Mouse (Mus musculus) ovary, postnatal 36 days (tissue): ENCODE measurements around the gene Abcg4.
A peak's percentile ranks its signal among the peaks of the same experiment; 100 is the strongest.
"Not testable (repeated sequence)": the region's sequence is repeated elsewhere in the genome, so short reads cannot be mapped to it uniquely, and the experiment has no call there.

Source experiments
- DNase-seq: peaks from one replicate; pipeline ENCODE4 v3.0.0; 2022; ENCODE audit warnings: low spot score, mixed read lengths

Abcg4 gene

DNA sequence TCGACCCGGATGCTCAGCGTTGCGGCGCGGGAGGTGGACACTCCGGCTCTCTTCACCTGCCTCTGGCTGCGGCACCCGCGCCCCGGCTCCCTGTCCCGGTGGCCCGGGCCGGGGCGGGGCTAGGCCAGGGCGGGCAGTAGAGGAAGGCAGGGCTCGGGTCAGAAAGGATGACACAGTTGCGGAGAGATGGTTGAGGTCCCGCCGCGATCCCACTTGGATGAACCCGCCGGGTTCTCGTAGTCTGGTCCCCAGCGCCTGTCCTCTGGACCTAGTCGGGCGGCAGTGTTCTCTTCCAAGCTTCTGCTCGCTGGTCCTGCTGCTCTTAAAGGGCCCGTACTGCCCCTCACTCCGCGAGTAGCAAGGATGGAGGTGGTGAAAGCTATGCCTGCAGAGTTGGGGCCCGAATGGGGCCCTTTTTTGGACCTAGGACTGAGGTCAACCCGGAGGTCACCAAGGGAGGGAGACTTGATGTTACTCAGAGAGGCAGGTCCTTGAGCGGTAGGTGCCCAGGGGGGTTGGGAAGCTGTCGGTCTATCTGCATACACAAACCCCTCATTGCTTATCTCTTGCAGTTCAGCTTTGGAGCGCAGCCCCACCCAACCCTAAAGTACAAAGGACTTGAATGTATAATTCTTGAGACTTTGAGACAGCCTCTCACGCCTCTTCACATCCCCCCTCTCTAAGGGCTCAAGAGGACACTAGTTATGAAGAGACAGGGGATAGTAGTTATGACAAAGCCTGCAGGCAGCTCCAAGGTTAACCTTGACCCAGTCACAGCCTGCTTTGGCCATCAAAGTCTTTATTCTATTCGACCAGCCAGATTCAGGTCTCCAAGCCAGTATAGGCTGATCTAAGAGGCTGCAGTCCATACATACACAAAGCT is at the start of gene Abcg4:
Abcg4 (minus strand) TSS at position 540 of the 883 bp plus-strand sequence.
- peak; percentile 41 for DNase-seq

DNA sequence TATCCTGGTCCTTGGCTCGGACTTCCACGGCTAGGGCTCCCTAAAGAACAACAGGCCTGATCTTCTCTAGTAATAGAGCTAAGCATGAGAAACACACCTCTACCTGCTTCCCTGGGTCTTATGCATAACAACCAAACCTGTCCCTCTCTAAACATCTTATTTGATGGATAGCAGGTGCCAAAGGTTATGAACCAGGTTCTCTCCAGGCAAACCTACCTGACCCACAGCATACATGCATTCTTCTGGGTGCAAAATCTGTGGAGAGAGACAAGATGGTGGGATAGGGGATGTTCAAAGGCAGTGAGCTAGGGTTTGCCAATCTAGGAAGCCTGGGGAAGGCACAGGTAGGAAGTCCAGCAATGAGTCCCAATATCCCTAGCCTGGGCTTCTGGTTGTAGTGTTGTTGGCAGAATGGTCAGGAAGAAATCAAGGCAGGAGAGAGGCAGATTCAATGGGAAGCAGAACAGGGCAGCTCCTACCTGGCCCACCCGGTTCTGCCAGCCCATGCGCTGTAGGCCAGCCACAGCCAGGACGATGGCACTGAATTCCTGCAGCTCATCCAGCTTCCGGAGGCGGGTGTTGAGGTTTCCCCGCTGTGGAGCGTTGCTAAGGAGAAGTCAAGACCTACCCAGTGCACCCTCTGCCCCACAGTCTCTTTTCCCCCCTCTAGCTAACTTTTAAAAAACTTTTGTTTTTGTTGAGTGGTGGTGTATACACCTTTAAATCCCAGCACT is 49.2 kb upstream of the Abcg4 start:
- no peak for DNase-seq

DNA sequence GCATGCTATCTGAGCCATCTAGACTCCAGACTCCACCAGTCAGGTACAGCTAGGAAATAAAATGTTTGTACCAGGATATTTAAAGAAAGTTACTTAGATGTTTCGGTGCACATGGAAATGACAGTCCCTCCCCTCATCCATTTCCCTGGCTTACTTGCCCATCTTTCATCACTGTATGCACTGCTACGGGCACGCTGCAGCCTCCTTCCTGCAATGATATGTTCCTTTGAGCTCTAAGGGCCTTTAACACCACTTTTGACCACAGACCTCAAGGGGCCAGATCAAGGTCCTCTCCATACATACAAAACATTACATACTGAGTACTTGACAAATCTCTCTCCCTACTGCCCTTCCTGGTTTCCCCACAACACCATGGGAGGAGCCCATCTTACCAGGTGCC is 48.5 kb upstream of the Abcg4 start:
- no peak for DNase-seq

DNA sequence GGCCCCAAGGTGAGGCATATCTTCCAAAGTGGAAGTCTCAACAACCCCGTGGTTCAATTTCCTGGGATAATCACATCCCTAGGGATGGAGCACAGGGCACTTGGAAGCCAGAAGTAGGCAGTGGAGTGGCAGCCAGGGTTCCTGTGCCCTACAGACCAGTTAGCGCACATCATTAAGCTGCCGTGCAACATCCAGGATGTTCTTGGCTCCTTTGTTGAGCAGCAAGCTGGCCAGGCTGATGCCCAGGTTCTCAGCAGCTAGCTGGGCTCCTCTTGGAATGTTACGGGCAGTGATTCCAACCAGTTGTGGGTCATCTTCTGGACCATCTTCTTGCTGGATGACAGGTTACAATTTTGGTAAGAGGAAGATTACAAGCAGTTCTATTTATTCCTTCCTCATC is 48.1 kb upstream of the Abcg4 start:
- DNase-seq, result not testable (repeated sequence)

DNA sequence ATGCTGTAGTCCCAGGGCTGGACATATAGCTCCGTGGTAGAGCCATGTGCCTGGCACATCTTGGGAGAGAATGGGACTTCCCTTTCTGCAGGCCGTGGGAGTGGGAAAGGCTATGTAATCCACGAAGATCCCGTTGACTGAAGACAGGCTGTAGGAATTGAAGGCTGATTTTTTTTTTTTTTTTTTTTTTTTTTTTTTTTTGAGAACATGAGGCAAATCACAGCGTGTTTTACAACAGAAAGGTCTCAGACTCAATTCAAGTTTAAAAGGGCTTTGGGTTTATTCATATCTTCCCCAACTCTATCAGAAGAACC is 47.6 kb upstream of the Abcg4 start:
- no peak for DNase-seq

DNA sequence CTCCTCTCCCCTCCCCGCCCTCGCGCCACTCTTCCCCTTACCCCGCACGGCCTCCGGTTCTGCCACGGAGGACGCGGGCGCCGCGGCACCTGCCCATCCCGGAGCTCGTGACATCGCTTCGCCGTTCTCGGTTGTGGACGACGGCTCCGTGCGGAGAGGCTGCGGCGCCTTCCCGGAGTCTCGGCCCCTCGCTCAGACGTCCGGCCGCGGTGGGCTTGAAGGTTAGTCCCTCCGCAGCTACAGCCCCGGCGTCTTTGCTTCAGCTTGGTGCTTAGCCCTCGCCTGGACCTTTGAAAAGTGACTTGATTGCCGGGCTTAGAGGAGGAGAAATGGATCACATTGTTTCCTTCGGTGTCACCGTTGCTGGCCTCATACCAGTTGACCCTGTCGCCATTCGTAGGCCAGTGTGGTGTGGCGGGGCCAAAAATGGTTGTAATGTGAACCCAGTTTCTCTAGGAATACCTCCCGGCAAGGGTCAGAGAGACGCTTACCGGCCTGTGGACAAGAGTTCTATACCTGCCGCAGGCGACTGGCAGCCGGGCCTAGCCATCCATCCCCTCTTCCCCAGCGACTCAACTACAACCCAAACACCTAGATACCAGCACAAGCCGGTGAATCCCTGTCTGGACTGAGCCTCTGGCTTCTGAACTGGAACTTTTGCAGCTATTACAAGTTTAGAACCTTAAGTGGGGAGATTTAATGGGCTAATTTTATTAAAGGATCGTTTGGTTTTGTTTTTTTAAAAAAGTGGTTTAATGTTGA is 47.1 kb upstream of the Abcg4 start:
- DNase-seq, result no peak

DNA sequence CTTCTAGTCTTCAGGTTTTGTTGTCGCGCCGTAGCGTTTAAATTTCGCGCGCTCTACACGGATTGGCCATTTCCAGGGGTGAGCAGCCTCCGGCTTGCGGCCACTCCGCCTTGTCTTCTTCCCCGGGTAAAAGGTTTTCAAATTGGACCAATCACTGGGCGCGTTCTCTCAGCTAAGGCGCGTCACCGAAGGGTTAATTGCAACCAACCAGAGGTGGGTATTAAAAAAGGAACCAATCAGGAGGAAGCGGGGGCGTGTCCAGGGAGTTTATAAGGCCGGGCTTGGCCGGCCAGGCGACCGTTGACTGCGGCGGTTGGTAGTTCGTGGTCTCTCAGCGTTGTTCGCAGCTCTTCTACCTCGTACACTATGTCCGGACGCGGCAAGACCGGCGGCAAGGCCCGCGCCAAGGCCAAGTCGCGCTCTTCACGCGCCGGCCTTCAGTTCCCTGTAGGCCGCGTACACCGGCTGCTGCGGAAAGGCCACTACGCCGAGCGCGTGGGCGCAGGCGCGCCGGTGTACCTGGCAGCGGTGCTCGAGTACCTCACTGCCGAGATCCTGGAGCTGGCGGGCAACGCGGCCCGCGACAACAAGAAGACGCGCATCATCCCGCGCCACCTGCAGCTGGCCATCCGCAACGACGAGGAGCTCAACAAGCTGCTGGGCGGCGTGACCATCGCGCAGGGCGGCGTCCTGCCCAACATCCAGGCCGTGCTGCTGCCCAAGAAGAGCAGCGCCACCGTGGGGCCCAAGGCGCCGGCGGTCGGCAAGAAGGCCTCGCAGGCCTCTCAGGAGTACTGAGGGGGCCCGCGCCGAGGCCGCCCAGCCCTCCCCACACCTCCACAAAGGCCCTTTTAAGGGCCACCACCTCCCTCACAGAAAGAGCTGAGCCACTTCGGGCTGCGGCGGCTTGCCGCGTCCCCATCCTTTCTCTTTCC is 46.2 kb upstream of the Abcg4 start, which contains the start of gene H2afx:
H2afx (plus strand) TSS at position 299 of the 935 bp plus-strand sequence.
- peak; percentile 97 for DNase-seq

DNA sequence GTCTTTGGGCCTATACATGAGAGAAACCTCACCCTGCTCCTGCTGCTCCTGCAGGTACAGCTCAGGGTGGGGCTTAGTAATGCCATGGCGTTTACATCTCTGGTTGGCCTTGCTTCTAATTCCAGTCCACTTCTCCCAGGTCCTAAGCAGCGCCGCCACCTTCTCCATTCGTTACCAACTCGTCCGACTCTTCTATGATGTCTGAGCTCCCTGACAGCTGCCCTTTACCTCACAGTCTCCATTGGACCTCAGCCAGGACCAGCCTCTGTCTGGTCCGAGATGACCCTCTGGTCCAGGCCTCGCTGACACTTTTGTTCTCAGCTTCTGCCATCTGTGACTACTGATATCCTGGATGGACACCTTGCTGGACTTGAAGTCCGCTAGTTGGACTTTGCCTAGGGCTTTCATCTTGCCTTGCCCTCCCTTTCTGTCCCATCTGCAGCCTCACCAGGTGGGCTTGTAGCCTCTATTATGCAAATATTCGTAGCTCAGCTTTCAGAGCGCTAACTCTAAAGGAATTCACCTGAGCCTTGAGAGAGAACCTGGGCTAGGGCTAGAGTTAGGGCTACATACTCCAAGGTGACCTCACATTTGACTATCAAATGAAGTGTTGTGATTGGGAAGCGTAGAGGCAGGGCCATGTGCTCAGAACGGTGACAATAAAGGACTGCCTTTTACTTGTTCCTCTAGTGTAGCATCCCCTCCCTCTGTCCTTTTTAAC is 44.7 kb upstream of the Abcg4 start:
- no peak for DNase-seq

DNA sequence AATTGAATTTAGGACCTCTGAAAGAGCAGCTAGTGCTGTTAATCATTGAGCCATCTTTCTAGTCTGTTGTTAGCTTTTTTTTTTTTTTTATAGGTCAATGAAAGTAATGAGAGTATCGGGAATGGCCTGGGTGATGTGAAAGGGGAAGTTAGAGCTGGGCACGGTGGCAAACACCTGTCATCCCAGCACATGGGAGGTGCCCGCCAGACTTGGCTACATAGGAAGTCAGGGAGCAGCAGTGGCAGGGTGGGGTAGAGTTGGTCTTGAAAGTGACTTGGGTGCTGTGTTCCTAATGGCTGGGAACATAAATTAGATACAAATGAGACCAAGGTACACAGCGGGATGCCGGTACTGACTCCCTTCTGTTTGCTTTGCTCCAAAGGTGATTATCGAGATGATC is 42.3 kb upstream of the Abcg4 start:
- DNase-seq, result no peak

DNA sequence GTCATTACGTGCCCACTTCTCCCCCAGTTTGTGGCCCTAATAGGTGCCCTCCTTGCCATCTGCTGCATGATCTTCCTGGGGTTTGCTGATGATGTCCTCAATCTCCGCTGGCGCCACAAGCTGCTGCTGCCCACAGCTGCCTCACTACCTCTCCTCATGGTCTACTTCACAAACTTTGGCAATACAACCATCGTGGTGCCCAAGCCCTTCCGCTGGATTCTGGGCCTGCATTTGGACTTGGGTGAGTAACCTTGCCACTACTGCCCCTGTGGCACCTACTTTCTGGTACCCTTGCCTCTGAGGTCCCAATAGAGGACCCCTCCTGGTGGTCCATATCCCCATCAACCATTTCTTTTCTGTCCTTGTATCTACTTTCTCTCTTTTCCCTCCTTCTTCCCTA is 39.5 kb upstream of the Abcg4 start:
- no peak for DNase-seq

DNA sequence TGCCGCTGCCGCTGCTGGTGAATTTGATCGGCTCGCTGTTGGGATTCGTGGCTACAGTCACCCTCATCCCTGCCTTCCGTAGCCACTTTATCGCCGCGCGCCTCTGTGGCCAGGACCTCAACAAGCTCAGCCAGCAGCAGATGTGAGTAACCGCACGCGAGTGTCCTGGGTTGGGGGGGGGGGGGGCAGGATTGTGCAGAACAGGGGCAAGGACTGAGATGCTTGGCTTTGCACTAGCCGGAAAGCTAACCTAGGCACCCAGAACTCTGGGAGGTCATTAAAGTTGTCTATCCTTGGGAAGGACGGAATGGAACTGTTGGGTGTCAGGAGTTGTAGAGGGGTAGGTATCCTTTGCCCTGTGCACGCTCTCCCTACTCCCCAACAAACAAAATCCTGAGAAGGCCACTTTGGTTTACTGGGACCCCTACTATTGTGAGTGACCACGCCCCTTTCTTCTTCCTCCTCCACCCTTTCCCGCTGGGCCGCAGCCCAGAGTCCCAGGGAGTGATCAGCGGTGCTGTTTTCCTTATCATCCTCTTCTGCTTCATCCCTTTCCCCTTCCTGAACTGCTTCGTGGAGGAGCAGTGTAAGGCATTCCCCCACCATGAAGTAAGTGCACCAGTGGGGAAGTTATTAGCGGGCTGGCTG is 38.8 kb upstream of the Abcg4 start:
- no peak for DNase-seq

DNA sequence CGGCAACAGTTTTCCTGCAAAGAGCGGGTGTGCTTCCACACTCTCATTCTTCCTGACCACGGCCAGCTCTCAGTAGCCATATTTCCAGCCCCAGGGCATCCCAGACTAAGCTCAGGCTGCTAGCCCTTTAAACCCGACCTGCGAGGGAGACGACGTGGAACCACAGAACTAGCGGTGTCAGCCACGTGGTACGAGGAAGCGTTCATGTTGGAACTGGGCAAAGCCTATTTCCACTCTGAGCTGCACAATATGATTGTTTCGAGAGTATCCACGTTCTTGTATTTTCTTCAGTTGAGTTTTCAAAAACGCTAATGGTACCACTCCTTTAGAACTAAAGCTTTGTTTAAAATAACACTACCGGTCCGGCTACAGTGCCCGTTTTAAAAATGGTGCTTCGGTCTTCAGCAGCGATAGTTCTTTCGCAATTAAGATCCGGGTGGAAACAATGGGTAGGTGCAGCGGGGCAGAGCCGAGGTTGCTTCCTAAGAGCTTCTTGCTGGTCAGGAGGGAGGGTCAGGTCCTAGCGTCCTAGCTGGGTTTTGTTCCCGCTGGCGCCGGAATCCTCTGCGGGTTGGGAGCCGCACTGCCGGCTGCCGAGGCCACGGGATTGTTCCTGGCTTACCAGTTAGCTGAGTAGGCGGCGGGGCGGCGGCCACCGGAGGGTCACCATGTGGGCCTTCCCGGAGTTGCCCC is 38.1 kb upstream of the Abcg4 start:
- DNase-seq, result peak; percentile 79

DNA sequence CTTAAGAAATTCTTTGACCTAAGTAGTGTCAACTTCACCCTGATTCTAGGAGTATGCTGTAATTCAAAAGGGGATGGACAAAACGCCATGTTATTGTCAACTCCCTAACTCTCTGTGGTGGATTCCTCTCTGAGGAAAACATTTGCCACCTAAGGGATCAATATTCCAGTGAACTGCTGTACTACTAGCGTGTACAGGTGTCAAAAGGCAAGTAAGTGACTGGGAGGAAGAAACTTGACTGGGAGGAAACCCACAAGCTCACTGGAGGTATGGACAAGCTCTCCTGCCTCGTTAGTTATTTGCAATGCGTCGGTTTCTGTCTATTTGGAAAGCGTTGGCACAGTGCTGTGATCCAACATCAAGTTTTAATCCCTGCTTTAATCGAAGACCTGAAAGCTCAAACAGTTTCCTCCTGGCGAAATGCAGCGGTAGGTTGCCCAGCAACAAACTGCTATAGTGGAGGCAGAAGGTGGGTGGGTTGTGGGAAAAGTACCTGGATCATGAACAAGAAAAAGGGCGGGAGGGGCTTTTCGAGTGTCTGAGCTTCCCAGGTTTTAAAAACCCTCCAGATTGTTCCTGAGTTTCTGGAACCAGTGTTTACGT is 37.5 kb upstream of the Abcg4 start, which contains the start of gene Dpagt1:
Dpagt1 (plus strand) TSS at position 252 of the 603 bp plus-strand sequence.
- no peak for DNase-seq

DNA sequence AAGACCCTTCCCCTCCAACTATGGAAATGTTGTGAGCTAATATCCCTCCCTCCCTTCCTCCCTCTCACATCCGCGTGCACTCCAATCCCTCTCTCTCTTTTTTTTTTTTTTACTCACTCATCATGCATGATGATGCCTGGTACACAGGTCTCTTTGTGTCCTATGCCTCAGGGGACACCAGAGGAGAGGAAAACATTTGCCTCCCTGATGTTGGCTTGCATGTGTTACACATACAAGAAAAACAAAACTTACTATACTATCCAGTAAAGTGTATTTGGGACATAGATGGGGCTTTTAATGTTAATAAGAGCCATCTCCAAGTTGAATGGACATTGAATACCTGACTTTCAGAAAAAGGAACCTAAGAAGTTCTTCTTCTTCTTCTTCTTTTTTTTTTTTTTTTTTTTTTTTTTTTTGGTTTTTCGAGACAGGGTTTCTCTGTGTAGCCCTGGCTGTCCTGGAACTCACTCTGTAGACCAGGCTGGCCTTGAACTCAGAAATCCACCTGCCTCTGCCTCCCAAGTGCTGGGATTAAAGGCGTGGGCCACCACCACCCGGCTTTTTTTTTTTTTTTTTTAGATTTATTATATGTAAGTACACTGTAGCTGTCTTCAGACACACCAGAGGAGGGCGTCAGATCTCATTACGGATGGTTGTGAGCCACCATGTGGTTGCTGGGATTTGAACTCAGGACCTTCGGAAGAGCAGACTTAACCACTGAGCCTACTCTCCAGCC is 36.8 kb upstream of the Abcg4 start:
- not testable (repeated sequence) for DNase-seq

DNA sequence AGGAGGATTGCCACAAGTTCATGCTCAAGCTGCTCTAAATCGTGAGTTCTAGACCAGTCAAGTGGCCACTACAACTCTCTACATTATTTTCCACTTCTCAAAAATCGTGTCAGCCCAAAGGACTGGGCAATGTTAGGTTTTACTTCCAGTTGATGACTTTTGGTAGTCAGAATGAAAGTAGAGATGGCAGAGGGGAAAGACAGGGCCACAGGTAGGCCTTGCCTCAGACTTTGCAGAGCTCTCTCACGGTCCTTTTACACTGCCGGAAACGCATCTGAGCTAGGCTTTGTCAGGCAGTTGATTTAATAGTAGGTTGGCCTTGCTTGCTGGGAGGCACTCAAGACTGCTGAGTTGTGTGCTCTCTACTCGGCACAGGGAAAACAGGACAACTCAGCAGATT is 35.7 kb upstream of the Abcg4 start:
- no peak for DNase-seq

DNA sequence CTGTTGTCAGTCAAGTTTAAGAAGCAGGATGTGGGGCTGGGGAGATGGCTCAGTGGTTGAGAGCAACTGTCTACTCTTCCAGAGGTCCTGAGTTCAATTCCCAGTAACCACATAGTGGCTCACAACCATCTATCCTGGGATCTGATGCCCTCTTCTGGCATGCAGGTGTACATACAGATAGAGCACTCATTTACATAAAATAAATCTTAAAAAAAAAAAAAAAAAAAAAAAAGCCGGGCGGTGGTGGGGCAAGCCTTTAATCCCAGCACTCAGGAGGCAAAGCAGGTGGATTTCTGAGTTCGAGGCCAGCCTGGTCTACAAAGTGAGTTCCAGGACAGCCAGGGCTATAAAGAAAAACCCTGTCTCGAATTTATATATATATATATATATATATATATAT is 35.2 kb upstream of the Abcg4 start:
- not testable (repeated sequence) for DNase-seq

DNA sequence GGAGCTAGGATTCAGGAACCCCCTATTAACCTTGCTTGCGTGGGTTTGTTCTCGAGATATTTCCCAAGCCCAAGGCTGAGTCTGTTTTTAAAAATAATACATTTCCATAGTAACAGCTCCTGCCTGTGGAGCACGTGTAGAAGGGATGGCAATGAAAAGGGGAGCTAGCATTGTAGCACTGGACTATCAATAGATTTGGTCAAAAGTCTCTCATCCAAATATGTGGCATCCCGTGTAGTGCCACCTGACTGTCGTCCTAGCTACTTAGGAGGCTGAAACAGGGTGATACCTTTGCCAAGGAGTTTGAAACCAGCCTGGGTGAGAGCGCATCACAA is 32.4 kb upstream of the Abcg4 start:
- DNase-seq, result no peak
